Mouse (Mus musculus): ENCODE measurements around the gene Abcc3.

DNA sequence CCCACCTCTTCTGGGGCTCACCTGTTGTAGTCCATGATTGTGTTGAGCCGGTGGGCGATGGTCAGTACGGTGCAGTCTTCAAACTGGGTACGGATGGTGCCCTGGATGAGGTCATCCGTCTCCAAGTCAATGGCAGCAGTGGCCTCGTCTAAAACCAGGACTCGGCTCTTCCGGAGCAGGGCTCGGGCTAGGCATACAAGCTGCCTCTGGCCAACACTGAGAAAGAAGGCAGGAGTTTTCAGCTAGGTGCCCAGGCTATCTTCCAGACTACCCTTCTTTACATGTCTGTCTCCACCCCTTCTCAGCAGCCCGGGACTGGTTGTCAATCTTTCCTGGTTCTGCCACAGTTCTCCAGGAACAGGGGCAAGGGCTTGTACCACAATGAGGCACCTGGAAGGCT, 46.9 kb downstream of the Abcc3 start:
- no peak for TF ChIP-seq EP300 (IDR thresholded peaks at IDR 0.05; ENCODE audit: low read depth)
- no peak for TF ChIP-seq CTCF (IDR thresholded peaks at IDR 0.05; ENCODE audit: low read depth)
